In genomic region chrX:6922165-6922564, GRCm38 (mm10) we compare ENCODE assay signal across 9 mouse cellular contexts.
DNase-seq lines count a peak whose midpoint lies in the region; ATAC-seq lines count a peak whose summit lies in the region.
"Had no signal": no experiment of that assay in that cellular context is flagged by ENCODE, and none has a peak within 500 bp of the region (broad histone marks: within the 10 kb centered on the region; RNA-seq: fewer than 3 reads in every experiment).

No protein-coding gene starts in this region.

- no peaks in the 10 kb centered on the region for H3K36me3 ChIP-seq in heart, embryonic 13.5 days
- H3K36me3 ChIP-seq in neural tube, embryonic 15.5 days: no peaks in the 10 kb centered on the region
- H3K36me3 ChIP-seq in hindbrain, embryonic 11.5 days (ENCODE audit: control insufficient read depth, insufficient read depth, low read length): no peaks in the 10 kb centered on the region
- H3K36me3 ChIP-seq: midbrain, embryonic 12.5 days had no signal

- 44% methylated on average over 5 of the region's 5 CpGs for WGBS in heart, embryonic 13.5 days
- WGBS in neural tube, embryonic 15.5 days: 91% methylated on average over 5 of the region's 5 CpGs
- WGBS in hindbrain, embryonic 11.5 days: 71% methylated on average over 5 of the region's 5 CpGs

- peak overlapping the region; percentile 24; the same call in 1 of the 2 replicates for H3K4me2 ChIP-seq in heart, embryonic 13.5 days
- no peak overlapping the region for H3K4me2 ChIP-seq in neural tube, embryonic 15.5 days
- H3K4me2 ChIP-seq in hindbrain, embryonic 11.5 days (replicated peaks; ENCODE audit: low read depth, low read length): no peak overlapping the region
- H3K4me2 ChIP-seq: midbrain, embryonic 12.5 days had no signal

- no peak overlapping the region for H3K27ac ChIP-seq in heart, embryonic 13.5 days (replicated peaks)
- H3K27ac ChIP-seq in neural tube, embryonic 15.5 days (replicated peaks): no peak overlapping the region
- H3K27ac ChIP-seq in hindbrain, embryonic 11.5 days (ENCODE audit: low read depth, low read length): no peak overlapping the region
- H3K27ac ChIP-seq: midbrain, embryonic 12.5 days had no signal

- intact Hi-C loops in heart, postnatal 25 days (cut with DNase I): loop anchor here (5.0 kb wide), 2 partner anchors 225 to 500 kb away; no protein-coding TSS in a partner anchor
- intact Hi-C loops in heart, postnatal 14 days (cut with DNase I): loop anchor here (2.0 to 10.0 kb wide), 2 partner anchors 225 to 493 kb away; no protein-coding TSS in a partner anchor

- H3K27me3 ChIP-seq in heart, embryonic 13.5 days (replicated peaks): no peaks in the 10 kb centered on the region
- H3K27me3 ChIP-seq in neural tube, embryonic 15.5 days (replicated peaks): no peaks in the 10 kb centered on the region
- H3K27me3 ChIP-seq in hindbrain, embryonic 11.5 days (ENCODE audit: control insufficient read depth, insufficient read depth, low read length): no peaks in the 10 kb centered on the region
- H3K27me3 ChIP-seq: midbrain, embryonic 12.5 days had no signal

- H3K9me3 ChIP-seq in heart, embryonic 13.5 days: no peaks in the 10 kb centered on the region
- no peaks in the 10 kb centered on the region for H3K9me3 ChIP-seq in neural tube, embryonic 15.5 days (replicated peaks)
- no peaks in the 10 kb centered on the region for H3K9me3 ChIP-seq in hindbrain, embryonic 11.5 days (ENCODE audit: control insufficient read depth, low read length)
- H3K9me3 ChIP-seq: midbrain, embryonic 12.5 days had no signal

- DNase-seq in heart, postnatal 25 days (ENCODE audit: low spot score): no peak
- DNase-seq in urinary bladder, postnatal 14 days (ENCODE audit: low spot score): peak; percentile 4
- DNase-seq in urinary bladder, adult 18-20 months (ENCODE audit: low spot score in 2 of 2): no peak
- peak; percentile 1 to 14 for DNase-seq in heart, postnatal 14 days
- peak; percentile 26 for DNase-seq in thymus, postnatal 4 days
- DNase-seq in hindbrain, embryonic 11.5 days (ENCODE audit: low spot score): no peak

- H3K4me3 ChIP-seq in heart, embryonic 13.5 days: no peak overlapping the region
- no peak overlapping the region for H3K4me3 ChIP-seq in neural tube, embryonic 15.5 days (replicated peaks)
- H3K4me3 ChIP-seq in hindbrain, embryonic 11.5 days (ENCODE audit: low read depth, low read length): no peak overlapping the region
- H3K4me3 ChIP-seq: midbrain, embryonic 12.5 days had no signal

- no peak overlapping the region for H3K9ac ChIP-seq in heart, embryonic 13.5 days
- no peak overlapping the region for H3K9ac ChIP-seq in neural tube, embryonic 15.5 days (replicated peaks)
- H3K9ac ChIP-seq in hindbrain, embryonic 11.5 days (ENCODE audit: low read depth, low read length): no peak overlapping the region
- H3K9ac ChIP-seq: midbrain, embryonic 12.5 days had no signal

- H3K4me1 ChIP-seq in heart, embryonic 13.5 days: no peaks in the 10 kb centered on the region
- H3K4me1 ChIP-seq in neural tube, embryonic 15.5 days: no peaks in the 10 kb centered on the region
- H3K4me1 ChIP-seq in hindbrain, embryonic 11.5 days (replicated peaks; ENCODE audit: control insufficient read depth, insufficient read depth, low read length): no peaks in the 10 kb centered on the region
- H3K4me1 ChIP-seq: midbrain, embryonic 12.5 days had no signal

- ATAC-seq in heart, embryonic 13.5 days (ENCODE audit: extremely low read depth, insufficient number of reproducible peaks, low FRiP score, low TSS enrichment): no peak
- no peak for ATAC-seq in neural tube, embryonic 15.5 days (ENCODE audit: low FRiP score)
- no peak for ATAC-seq in hindbrain, embryonic 11.5 days (ENCODE audit: low FRiP score)

Comparison
In these comparisons a context has a peak if more than half of its experiments do, and no peak if none do; other contexts are left out.
1. DNase-seq: peak in urinary bladder, postnatal 14 days (single experiment), heart, postnatal 14 days (2 of 2) and thymus, postnatal 4 days (single experiment); none in heart, postnatal 25 days (single experiment), urinary bladder, adult 18-20 months (0 of 2) and hindbrain, embryonic 11.5 days (single experiment).